Mouse (Mus musculus): ENCODE results near the gene Tmem189.

Tmem189 gene

DNA sequence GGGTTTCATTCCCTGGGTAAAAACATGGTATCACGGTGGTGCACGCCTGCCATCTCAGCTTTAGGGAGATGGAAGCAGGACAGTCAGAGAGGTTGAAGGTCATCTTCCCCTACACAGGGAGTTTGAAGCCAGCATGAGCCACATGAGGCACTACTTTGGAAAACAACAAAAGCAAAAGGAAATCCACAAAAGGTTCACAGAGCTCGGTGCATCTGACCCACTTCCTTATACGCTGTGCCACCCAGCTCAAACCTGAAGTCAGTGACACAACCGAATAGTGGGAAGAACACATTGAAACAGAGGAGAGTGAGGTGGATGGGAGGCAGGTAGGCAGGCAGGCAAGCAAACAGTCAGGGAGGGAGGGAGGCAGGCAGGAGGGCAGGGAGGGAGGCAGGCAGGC lies 11.8 kb upstream of the Tmem189 start:
- in situ Hi-C loops (cut with MboI, MseI) = no loop called here

- in situ Hi-C loops (cut with MboI, MseI) = no loop called here
Measured at GRCm38 (mm10) chr2:167700018-167700417, 10.4 kb upstream of the Tmem189 start.

GRCm38 (mm10) chr2:167697902-167698301 lies 8.3 kb upstream of the Tmem189 start:
- in situ Hi-C loops (cut with MboI, MseI) = no loop called here

DNA sequence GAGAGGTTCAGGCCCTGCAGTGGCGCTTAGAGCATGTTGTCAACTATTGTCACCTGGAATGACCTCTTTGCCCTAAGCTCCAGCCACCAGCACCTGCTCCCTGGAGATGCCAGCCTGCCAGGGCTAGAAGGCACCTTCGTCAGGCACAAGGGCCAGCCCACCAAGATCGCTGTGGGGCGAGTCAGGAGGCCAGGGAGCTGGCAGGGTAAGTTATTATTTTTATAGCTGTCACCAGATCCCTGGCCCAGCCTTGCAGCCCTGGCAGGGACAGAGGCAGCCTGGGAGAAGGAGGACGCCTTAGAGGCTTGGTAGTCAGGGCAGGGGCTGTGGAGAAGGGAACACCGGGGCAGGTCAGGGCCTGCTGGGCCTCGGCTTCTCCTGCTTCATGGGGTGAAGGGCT lies 6.5 kb upstream of the Tmem189 start:
- in situ Hi-C loops (cut with MboI, MseI) = no loop called here

DNA sequence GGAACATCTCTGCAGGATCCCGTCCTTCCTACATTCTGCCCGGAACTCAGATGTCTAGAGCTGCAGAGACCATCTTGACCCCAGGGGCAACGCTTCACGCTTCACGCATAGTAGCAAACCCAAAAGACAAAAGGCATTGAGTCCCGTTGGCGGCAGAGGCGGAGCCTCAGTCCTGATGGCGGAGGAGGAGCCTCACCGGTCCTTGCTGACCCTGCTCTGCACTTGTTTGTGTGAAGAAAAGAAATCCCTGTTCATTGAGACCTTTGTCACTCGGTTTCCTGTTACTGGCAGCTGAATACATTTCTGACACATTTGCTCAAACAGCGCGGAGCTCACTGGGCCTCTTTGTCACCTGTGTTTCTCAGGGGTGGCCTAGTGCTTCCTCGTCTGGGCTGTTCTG lies 5.9 kb upstream of the Tmem189 start:
- in situ Hi-C loops (cut with MboI, MseI) = no loop called here

GRCm38 (mm10) chr2:167694963-167695362 lies 5.3 kb upstream of the Tmem189 start:
- in situ Hi-C loops (cut with MboI, MseI) = no loop called here

DNA sequence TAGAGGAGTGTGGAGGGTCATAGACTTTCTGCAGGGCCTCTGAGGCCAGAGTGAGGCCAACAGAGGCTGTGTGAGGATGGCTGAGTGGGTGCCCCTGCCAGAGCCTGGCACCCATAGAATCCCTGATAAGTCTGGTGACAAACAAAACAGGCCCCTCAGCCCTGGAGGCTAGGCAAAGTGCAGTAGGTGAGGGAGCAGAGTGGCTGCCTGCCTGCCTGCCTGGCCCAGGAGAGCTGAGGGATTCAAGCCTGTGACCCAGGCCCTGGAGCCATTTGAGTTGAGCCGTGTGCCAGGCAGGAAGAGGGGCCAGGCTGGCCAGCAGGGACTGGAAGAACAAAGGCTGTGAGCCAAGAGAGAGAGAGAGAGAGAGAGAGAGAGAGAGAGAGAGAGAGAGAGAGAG lies 4.6 kb upstream of the Tmem189 start:
- in situ Hi-C loops (cut with MboI, MseI) = no loop called here

DNA sequence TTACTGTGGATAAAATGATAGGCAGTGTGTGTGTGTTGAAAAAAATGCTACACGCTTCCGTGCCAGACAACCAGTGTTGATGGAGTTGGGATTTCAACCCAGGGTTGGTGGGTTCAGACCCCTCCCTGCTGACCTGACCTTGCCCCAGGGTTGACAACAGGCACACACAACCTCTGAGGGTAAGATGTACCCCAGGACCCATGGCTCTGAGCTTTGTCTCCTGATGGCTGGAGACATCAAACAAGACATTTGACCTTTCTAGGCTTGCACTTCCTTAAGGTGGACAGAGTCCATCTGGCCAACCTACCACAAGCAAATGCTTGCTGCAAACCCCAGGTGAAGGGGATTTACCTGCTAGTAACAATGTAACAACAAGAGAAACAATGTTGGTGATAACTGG lies 3.9 kb upstream of the Tmem189 start:
- in situ Hi-C loops (cut with MboI, MseI) = no loop called here

DNA sequence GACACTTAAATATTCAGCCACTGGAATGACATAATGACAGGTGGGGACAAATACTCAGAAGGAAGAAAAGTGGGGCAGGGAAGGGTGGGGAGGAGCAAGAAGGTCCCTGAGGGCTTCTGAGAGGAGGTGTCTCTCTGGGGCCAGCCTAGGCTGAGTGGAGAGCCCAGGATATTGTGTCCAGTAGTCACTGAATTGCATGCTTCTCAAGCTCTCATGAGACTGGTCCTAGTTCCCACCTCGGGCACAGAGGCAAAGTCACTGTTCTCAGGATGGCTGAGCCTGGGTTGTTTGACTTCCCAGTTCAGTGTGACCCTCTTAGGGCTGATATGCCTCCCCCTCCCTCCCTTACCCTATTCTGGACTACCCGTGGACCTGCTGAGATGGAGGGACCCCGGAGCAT lies 3.2 kb upstream of the Tmem189 start:
- in situ Hi-C loops (cut with MboI, MseI) = no loop called here

- in situ Hi-C loops (cut with MboI, MseI) = no loop called here
Measured at GRCm38 (mm10) chr2:167691871-167692661, 2.4 kb upstream of the Tmem189 start.

DNA sequence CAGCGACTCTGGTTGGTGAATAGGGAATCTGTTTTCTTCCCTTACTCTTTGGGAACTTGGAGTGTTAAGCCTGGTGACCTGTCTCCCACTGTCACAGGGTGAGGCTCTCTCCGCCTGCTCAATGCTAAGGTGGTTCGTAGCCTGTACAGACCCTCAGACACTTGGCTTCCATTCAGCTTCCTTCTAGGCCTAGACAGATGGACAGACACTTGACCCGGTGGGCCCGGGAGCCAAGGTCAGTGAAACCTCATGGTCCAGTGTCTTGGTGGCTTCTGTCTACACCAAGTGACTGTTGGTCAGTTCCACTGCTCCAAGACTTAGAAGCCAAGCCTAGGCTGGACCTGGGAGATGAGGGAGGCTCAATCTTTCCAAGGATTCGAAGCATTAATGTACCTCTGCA lies 1.8 kb upstream of the Tmem189 start:
- in situ Hi-C loops (cut with MboI, MseI) = no loop called here

DNA sequence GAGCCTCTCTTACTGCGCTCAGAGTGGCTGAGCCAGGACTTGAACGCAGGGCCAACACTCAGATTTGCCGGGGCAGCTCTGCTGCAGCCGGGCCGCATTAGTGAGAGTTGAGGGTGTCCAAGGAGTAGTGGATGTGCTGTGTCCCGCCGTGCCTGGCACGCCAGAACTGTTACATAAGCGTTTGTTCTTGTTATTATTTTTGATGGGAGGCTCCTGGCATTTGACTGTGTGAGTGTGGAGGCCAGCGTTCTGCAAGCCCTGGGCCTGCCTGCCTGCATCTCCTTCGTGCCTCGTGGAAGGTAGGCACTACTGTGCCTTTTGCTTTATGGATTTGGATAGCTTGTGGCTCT lies 1.3 kb upstream of the Tmem189 start:
- in situ Hi-C loops (cut with MboI, MseI) = no loop called here

DNA sequence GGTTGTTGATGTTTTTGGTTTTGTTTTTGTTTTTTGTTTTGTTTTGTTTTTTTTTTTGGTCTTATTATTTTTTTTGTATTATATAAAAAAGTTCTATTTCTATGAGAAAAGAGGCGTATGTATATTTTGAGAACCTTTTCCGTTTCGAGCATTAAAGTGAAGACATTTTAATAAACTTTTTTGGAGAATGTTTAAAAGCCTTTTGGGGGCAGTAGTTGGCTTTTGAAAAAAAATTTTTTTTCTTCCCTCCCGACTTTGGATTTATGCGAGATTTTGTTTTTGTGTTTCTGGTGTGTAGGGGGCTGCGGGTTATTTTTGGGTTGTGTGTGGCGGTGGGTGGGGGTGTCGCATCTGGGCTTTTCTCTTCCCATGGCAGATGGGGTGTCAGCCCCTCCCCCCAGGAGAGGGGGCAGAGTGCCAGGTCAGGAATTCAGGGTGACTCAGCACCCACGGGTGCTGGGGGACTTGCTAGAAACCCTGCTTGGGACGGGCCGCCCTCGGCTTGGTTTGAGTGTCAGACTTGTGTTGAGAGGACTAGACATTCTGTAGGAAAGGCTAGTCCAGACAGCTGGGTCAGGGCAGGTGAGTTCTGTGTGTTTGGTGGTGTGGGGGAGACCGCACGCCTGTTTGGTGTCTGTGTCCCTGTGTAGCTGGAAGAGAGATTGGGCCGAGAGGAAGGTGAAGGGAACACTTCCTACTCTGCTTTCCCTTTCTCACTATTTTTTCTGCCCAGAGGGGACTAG lies 768 bp upstream of the Tmem189 start:
- in situ Hi-C loops (cut with MboI, MseI) = no loop called here

DNA sequence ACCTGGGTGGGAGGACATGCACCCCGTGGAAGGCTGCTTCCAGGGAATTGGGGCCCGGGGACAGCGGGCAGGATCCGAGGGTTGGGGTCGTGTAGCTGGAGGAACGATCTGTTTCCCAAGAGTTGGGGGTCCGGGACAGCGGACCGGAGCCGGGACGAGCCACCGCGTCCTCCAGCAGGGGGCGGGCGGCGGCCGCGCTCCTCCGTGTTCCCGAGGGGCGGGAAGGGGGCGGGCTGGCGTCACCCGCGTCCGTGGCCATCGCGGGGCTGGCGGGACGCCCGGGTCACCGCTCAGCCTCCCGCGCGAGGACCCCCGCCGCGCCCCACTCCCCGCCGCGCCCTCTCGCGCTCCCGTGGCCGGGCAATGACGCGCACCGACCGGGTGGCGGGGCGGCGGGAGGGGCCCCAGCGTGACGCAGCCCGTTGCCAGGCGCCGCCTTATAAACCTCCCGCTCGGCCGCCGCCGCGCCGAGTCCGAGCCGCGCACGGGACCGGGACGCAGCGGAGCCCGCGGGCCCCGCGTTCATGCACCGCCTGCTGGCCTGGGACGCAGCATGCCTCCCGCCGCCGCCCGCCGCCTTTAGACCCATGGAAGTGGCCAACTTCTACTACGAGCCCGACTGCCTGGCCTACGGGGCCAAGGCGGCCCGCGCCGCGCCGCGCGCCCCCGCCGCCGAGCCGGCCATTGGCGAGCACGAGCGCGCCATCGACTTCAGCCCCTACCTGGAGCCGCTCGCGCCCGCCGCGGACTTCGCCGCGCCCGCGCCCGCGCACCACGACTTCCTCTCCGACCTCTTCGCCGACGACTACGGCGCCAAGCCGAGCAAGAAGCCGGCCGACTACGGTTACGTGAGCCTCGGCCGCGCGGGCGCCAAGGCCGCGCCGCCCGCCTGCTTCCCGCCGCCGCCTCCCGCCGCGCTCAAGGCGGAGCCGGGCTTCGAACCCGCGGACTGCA lies 847 bp downstream of the Tmem189 start, which contains the start of gene Cebpb:
Gene Cebpb, plus strand, starts transcription at position 418 of the 954 bp plus-strand sequence.
- in situ Hi-C loops (cut with MboI, MseI) = loop anchor here (5.0 kb wide), 1 partner anchor 209 kb away; no protein-coding TSS in a partner anchor

DNA sequence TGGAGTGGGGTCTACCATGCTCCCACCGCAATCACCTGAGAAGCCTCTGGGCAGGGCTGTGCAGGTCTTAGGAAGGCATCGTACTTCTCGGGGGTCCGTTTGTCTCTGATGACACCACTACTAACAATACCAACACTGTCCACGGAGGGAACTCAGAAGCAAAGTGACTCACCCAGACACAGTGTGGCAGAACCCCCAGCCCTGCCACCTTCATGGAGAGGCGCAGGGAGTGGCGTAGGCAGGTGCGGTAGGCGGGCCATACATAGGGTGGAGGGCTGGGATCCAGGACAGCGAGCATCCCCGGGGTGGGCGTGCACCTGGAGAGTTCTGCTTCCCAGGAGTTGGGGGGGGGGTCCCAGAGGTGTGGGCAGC lies 1.5 kb downstream of the Tmem189 start:
- in situ Hi-C loops (cut with MboI, MseI) = loop anchor here (5.0 kb wide), 1 partner anchor 209 kb away; no protein-coding TSS in a partner anchor

DNA sequence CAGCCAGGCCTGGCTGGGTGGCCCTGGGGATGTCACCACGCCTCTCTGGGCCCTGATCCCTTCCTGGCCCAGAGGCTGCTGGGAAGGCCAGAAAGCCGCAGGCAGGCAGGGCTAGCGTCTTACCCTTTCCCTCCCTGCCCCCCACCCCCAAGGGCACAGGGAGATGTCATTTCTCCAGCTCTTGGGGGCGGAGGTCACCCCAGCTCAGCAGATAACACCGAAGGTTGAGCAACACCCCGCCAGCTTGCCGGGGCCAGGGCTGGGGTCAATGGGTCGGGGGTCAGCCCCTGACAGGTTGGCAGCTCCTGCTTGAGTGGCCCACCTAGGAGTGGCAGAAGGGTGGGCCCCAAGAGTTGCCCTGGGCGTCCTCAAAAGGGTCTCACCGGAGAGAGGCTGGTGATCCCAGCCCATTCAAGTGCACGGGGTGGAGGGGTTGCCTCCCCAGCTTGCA lies 1.9 kb downstream of the Tmem189 start:
- in situ Hi-C loops (cut with MboI, MseI) = loop anchor here (5.0 kb wide), 1 partner anchor 210 kb away; no protein-coding TSS in a partner anchor

- in situ Hi-C loops (cut with MboI, MseI) = loop anchor here (5.0 kb wide), 1 partner anchor 210 kb away; no protein-coding TSS in a partner anchor
Measured at GRCm38 (mm10) chr2:167687250-167687586, 2.4 kb downstream of the Tmem189 start.

- in situ Hi-C loops (cut with MboI, MseI) = loop anchor here (5.0 kb wide), 1 partner anchor 211 kb away; no protein-coding TSS in a partner anchor
Measured at GRCm38 (mm10) chr2:167686382-167687249, 3.0 kb downstream of the Tmem189 start.

DNA sequence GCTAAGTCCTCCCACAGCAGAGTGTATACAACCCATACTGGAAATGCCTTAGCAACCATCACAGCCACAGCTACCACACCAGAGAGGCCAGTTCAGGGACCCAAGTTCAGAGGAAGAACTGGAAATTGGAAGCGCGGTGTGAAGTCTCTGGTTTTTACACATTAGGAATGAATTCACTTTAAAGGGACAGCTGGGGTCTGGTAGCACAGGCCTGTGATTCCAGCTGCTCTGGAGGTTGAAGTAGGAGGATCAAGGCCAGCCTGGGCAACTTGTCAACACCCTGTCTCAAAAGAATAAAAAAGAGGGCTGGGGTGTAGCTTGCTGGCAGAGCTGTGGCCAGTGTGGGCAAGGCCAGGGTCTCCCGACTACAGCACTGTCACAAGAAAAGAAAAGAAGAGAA lies 3.8 kb downstream of the Tmem189 start:
- in situ Hi-C loops (cut with MboI, MseI) = loop anchor here (5.0 kb wide), 1 partner anchor 211 kb away; no protein-coding TSS in a partner anchor

- in situ Hi-C loops (cut with MboI, MseI) = loop anchor here (5.0 kb wide), 1 partner anchor 212 kb away; no protein-coding TSS in a partner anchor
Measured at GRCm38 (mm10) chr2:167685137-167685536, 4.5 kb downstream of the Tmem189 start.

DNA sequence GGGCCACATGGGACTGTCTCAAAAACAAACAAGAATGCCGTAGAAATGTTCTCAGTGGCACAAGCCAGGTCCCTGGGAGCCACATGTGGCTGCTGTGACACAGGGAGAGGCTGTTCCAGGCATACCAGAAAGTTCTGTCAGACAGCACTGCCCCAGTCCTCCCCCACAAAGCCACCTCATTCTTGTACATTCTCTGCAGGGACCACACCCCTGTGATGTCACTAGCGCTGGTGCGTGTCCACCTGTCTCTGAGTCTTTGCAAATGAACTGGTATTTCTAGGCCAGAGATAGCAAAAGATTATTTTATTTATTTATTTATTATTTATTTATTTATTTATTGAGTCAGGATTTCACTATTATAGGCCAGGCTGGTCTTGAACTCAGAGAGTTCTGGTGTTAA lies 5.9 kb downstream of the Tmem189 start:
- in situ Hi-C loops (cut with MboI, MseI) = no loop called here

All from T-helper 1 cell (primary cell).